Mouse (Mus musculus): ENCODE measurements around the gene Rangrf.

- no peak for TF ChIP-seq CTCF (IDR thresholded peaks at IDR 0.05; ENCODE audit: low read depth, low read length)
- TF ChIP-seq POLR2A (IDR thresholded peaks at IDR 0.05; ENCODE audit: insufficient read depth, low read length) = no peak
These were observed 9.9 kb downstream of the Rangrf start for GRCm38 (mm10) chr11:68965050-68965449.

Measured in ES-Bruce4 (cell line).